Comparison of ENCODE assay signal across 9 mouse cellular contexts in genomic region chr9:43808546-43808945, GRCm38 (mm10).
A peak's percentile ranks its signal among the peaks of the same experiment; 100 is the strongest.
DNase-seq lines count a peak whose midpoint lies in the region; ATAC-seq and TF ChIP-seq lines count a peak whose summit lies in the region.
"Had no signal": no experiment of that assay in that cellular context is flagged by ENCODE, and none has a peak within 500 bp of the region (broad histone marks: within the 10 kb centered on the region; RNA-seq: fewer than 3 reads in every experiment).

No protein-coding gene starts in this region.

- no peak overlapping the region for H3K4me3 ChIP-seq in forebrain, embryonic 13.5 days
- no peak overlapping the region for H3K4me3 ChIP-seq in forebrain, embryonic 16.5 days (replicated peaks; ENCODE audit: low read length)
- no peak overlapping the region for H3K4me3 ChIP-seq in midbrain, embryonic 13.5 days (replicated peaks)
- no peak overlapping the region for H3K4me3 ChIP-seq in midbrain, embryonic 16.5 days (ENCODE audit: low read depth, low read length)
- H3K4me3 ChIP-seq in hindbrain, postnatal 0 days (ENCODE audit: low read length), result no peak overlapping the region
- H3K4me3 ChIP-seq in neural tube, embryonic 15.5 days (replicated peaks), result no peak overlapping the region
- H3K4me3 ChIP-seq: myocyte had no signal

- no peaks in the 10 kb centered on the region; the same call in 1 of the 2 replicates for H3K27me3 ChIP-seq in forebrain, embryonic 13.5 days
- H3K27me3 ChIP-seq in forebrain, embryonic 16.5 days (replicated peaks; ENCODE audit: control insufficient read depth, insufficient read depth, low read length), result no peaks in the 10 kb centered on the region
- no peaks in the 10 kb centered on the region for H3K27me3 ChIP-seq in midbrain, embryonic 13.5 days
- no peaks in the 10 kb centered on the region for H3K27me3 ChIP-seq in midbrain, embryonic 16.5 days (ENCODE audit: control insufficient read depth, insufficient read depth, low read depth, low read length)
- no peaks in the 10 kb centered on the region for H3K27me3 ChIP-seq in hindbrain, postnatal 0 days (ENCODE audit: insufficient read depth, low read length)
- H3K27me3 ChIP-seq in neural tube, embryonic 15.5 days (replicated peaks), result no peaks in the 10 kb centered on the region

- H3K9ac ChIP-seq in forebrain, embryonic 13.5 days, result no peak overlapping the region
- no peak overlapping the region for H3K9ac ChIP-seq in forebrain, embryonic 16.5 days (replicated peaks; ENCODE audit: low read depth, low read length)
- no peak overlapping the region for H3K9ac ChIP-seq in midbrain, embryonic 13.5 days (replicated peaks)
- no peak overlapping the region for H3K9ac ChIP-seq in midbrain, embryonic 16.5 days (ENCODE audit: low read depth, low read length)
- H3K9ac ChIP-seq in hindbrain, postnatal 0 days (replicated peaks; ENCODE audit: low read length), result no peak overlapping the region
- no peak overlapping the region for H3K9ac ChIP-seq in neural tube, embryonic 15.5 days (replicated peaks)

- H3K36me3 ChIP-seq in forebrain, embryonic 13.5 days (ENCODE audit: poor library complexity, severe bottlenecking), result peaks cover 13% of the 10 kb centered on the region; the same call in 1 of the 2 replicates
- no peaks in the 10 kb centered on the region for H3K36me3 ChIP-seq in forebrain, embryonic 16.5 days (ENCODE audit: control insufficient read depth, insufficient read depth)
- peaks cover 26% of the 10 kb centered on the region for H3K36me3 ChIP-seq in midbrain, embryonic 13.5 days
- no peaks in the 10 kb centered on the region; the same call in 1 of the 2 replicates for H3K36me3 ChIP-seq in midbrain, embryonic 16.5 days (ENCODE audit: control insufficient read depth, insufficient read depth, low read length)
- no peaks in the 10 kb centered on the region for H3K36me3 ChIP-seq in hindbrain, postnatal 0 days (ENCODE audit: insufficient read depth, low read length)
- 0 out of 2 replicates have a peak, but pooled peaks cover under 1% of the 10 kb centered on the region for H3K36me3 ChIP-seq in neural tube, embryonic 15.5 days

- no peaks in the 10 kb centered on the region for H3K9me3 ChIP-seq in forebrain, embryonic 13.5 days (replicated peaks)
- no peaks in the 10 kb centered on the region for H3K9me3 ChIP-seq in forebrain, embryonic 16.5 days (ENCODE audit: control insufficient read depth, low read length)
- H3K9me3 ChIP-seq in midbrain, embryonic 13.5 days, result 0 out of 2 replicates have a peak, but pooled peaks cover 4% of the 10 kb centered on the region
- no peaks in the 10 kb centered on the region for H3K9me3 ChIP-seq in midbrain, embryonic 16.5 days (replicated peaks; ENCODE audit: control insufficient read depth, low read length, poor library complexity, severe bottlenecking)
- no peaks in the 10 kb centered on the region for H3K9me3 ChIP-seq in hindbrain, postnatal 0 days (ENCODE audit: low read length)
- H3K9me3 ChIP-seq in neural tube, embryonic 15.5 days (replicated peaks), result no peaks in the 10 kb centered on the region

- peak; percentile 62 for DNase-seq in hindbrain, postnatal 0 days (ENCODE audit: low spot score)
- DNase-seq in yolk sac, embryonic 10.5 days (ENCODE audit: low spot score), result no peak
- DNase-seq in natural killer cell, adult 2 months (ENCODE audit: low spot score in 2 of 2), result no peak

- no peak overlapping the region for H3K4me2 ChIP-seq in forebrain, embryonic 13.5 days
- no peak overlapping the region for H3K4me2 ChIP-seq in forebrain, embryonic 16.5 days (ENCODE audit: low read length)
- no peak overlapping the region for H3K4me2 ChIP-seq in midbrain, embryonic 13.5 days (replicated peaks)
- no peak overlapping the region for H3K4me2 ChIP-seq in midbrain, embryonic 16.5 days (ENCODE audit: low read length)
- H3K4me2 ChIP-seq in hindbrain, postnatal 0 days (ENCODE audit: low read depth, low read length), result no peak overlapping the region
- H3K4me2 ChIP-seq in neural tube, embryonic 15.5 days, result no peak overlapping the region

- WGBS in forebrain, embryonic 13.5 days, result 16% methylated on average over 7 of the region's 7 CpGs
- WGBS in forebrain, embryonic 16.5 days, result 14% methylated on average over 7 of the region's 7 CpGs
- 12% methylated on average over 7 of the region's 7 CpGs for WGBS in midbrain, embryonic 13.5 days
- 24% methylated on average over 7 of the region's 7 CpGs for WGBS in midbrain, embryonic 16.5 days
- 14% methylated on average over 7 of the region's 7 CpGs for WGBS in hindbrain, postnatal 0 days
- 14% methylated on average over 7 of the region's 7 CpGs for WGBS in neural tube, embryonic 15.5 days

- ATAC-seq in forebrain, embryonic 13.5 days, result 0 out of 2 replicates have a peak, but pooled peaks have one; percentile 21
- ATAC-seq in forebrain, embryonic 16.5 days, result no peak
- ATAC-seq in midbrain, embryonic 13.5 days, result peak; percentile 34; the same call in 1 of the 2 replicates
- ATAC-seq in midbrain, embryonic 16.5 days, result no peak
- no peak for ATAC-seq in hindbrain, postnatal 0 days
- 0 out of 2 replicates have a peak, but pooled peaks have one; percentile 45 for ATAC-seq in neural tube, embryonic 15.5 days (ENCODE audit: low FRiP score)

- H3K4me1 ChIP-seq in forebrain, embryonic 13.5 days, result peaks cover 14% of the 10 kb centered on the region
- H3K4me1 ChIP-seq in forebrain, embryonic 16.5 days (replicated peaks; ENCODE audit: control insufficient read depth, insufficient read depth, low read length), result peaks cover 10% of the 10 kb centered on the region
- peaks cover 18% of the 10 kb centered on the region for H3K4me1 ChIP-seq in midbrain, embryonic 13.5 days (replicated peaks)
- H3K4me1 ChIP-seq in midbrain, embryonic 16.5 days (ENCODE audit: control insufficient read depth, insufficient read depth, low read length), result no peaks in the 10 kb centered on the region; the same call in 1 of the 2 replicates
- H3K4me1 ChIP-seq in hindbrain, postnatal 0 days (ENCODE audit: insufficient read depth, low read length), result no peaks in the 10 kb centered on the region
- peaks cover 5% of the 10 kb centered on the region; the same call in 1 of the 2 replicates for H3K4me1 ChIP-seq in neural tube, embryonic 15.5 days

- TF ChIP-seq CTCF in hindbrain, postnatal 0 days (IDR thresholded peaks at IDR 0.05; ENCODE audit: low read depth), result no peak

- H3K27ac ChIP-seq in forebrain, embryonic 13.5 days, result no peak overlapping the region
- no peak overlapping the region for H3K27ac ChIP-seq in forebrain, embryonic 16.5 days (ENCODE audit: low read length)
- H3K27ac ChIP-seq in midbrain, embryonic 13.5 days, result no peak overlapping the region
- H3K27ac ChIP-seq in midbrain, embryonic 16.5 days (ENCODE audit: low read length), result no peak overlapping the region
- H3K27ac ChIP-seq in hindbrain, postnatal 0 days, result no peak overlapping the region
- H3K27ac ChIP-seq in neural tube, embryonic 15.5 days (replicated peaks), result no peak overlapping the region

Comparison
In these comparisons a context has a peak if more than half of its experiments do, and no peak if none do; other contexts are left out.
1. ATAC-seq: peak in forebrain, embryonic 13.5 days (single experiment), midbrain, embryonic 13.5 days (single experiment) and neural tube, embryonic 15.5 days (single experiment); none in forebrain, embryonic 16.5 days (single experiment), midbrain, embryonic 16.5 days (single experiment) and hindbrain, postnatal 0 days (single experiment).